Mouse (Mus musculus): Measurements from ENCODE around the gene Gpd2. TPM values are rescaled to one million over a fixed set of nuclear protein-coding genes. Genes with fewer than 3 reads are reported as not detected.

The Gpd2 gene
- total and polyA plus RNA-seq, 3 experiments = 6.2 to 42.0 (median 33.3) TPM

GRCm38 (mm10) chr2:57283791-57284190 is 46.4 kb downstream of the Gpd2 start:
- Histone ChIP-seq H3K4me3 (ENCODE audit: low read depth, low read length) (no peak overlapping the region), H3K27me3 (ENCODE audit: insufficient read depth, low read length) (no peaks in the 10 kb centered on the region), H3K4me1 (ENCODE audit: insufficient read depth, low read depth, low read length) (no peaks in the 10 kb centered on the region), H3K9me3 (replicated peaks) (no peaks in the 10 kb centered on the region), H3K36me3 (replicated peaks) (peaks cover 45% of the 10 kb centered on the region)
- DNase-seq (ENCODE audit: low spot score) (no peak), ATAC-seq (ENCODE audit: extremely low read depth, insufficient number of reproducible peaks, low FRiP score, poor library complexity, severe bottlenecking) (no peak)
- no peak for TF ChIP-seq GATA1 (IDR thresholded peaks at IDR 0.05; ENCODE audit: borderline replicate concordance, low read length)
- no peak for TF ChIP-seq GATA2 (IDR thresholded peaks at IDR 0.05; ENCODE audit: borderline replicate concordance, low read depth, low read length)
- no peak for TF ChIP-seq POLR2AphosphoS5 (IDR thresholded peaks at IDR 0.05; ENCODE audit: insufficient replicate concordance, low read depth, low read length)
- TF ChIP-seq TAL1 (conservative IDR thresholded peaks at IDR 0.05; ENCODE audit: low read depth, low read length) = no peak
- TF ChIP-seq CTCF (IDR thresholded peaks at IDR 0.05; ENCODE audit: low read depth, low read length) = no peak

- peaks cover 3% of the 10 kb centered on the region; the same call in 1 of the 2 replicates for H3K4me1 ChIP-seq (ENCODE audit: insufficient read depth, low read depth, low read length)
These were observed 47.8 kb downstream of the Gpd2 start for GRCm38 (mm10) chr2:57285197-57285596.

GRCm38 (mm10) chr2:57287986-57288385 is 50.6 kb downstream of the Gpd2 start:
- DNase-seq (ENCODE audit: low spot score) (no peak), ATAC-seq (ENCODE audit: extremely low read depth, insufficient number of reproducible peaks, low FRiP score, poor library complexity, severe bottlenecking) (no peak)
- H3K9me3 ChIP-seq (replicated peaks) = no peaks in the 10 kb centered on the region
- no peak overlapping the region for H3K4me3 ChIP-seq (ENCODE audit: low read depth, low read length)
- peaks cover 51% of the 10 kb centered on the region for H3K36me3 ChIP-seq (replicated peaks)
- H3K4me1 ChIP-seq (ENCODE audit: insufficient read depth, low read depth, low read length) = peaks cover 3% of the 10 kb centered on the region; the same call in 1 of the 2 replicates
- TF ChIP-seq TAL1 (conservative IDR thresholded peaks at IDR 0.05; ENCODE audit: low read depth, low read length) (no peak), GATA1 (IDR thresholded peaks at IDR 0.05; ENCODE audit: borderline replicate concordance, low read length) (no peak), CTCF (IDR thresholded peaks at IDR 0.05; ENCODE audit: low read depth, low read length) (no peak), POLR2AphosphoS5 (IDR thresholded peaks at IDR 0.05; ENCODE audit: insufficient replicate concordance, low read depth, low read length) (no peak), GATA2 (IDR thresholded peaks at IDR 0.05; ENCODE audit: borderline replicate concordance, low read depth, low read length) (no peak)
- H3K27me3 ChIP-seq (ENCODE audit: insufficient read depth, low read length) = no peaks in the 10 kb centered on the region

More at GRCm38 (mm10) chr2:57285197-57285596, 47.8 kb downstream of the Gpd2 start:
- no peak for TF ChIP-seq CTCF (IDR thresholded peaks at IDR 0.05; ENCODE audit: low read depth, low read length)
- TF ChIP-seq POLR2AphosphoS5 (IDR thresholded peaks at IDR 0.05; ENCODE audit: insufficient replicate concordance, low read depth, low read length) = no peak
- no peak for TF ChIP-seq GATA2 (IDR thresholded peaks at IDR 0.05; ENCODE audit: borderline replicate concordance, low read depth, low read length)
- TF ChIP-seq GATA1 (IDR thresholded peaks at IDR 0.05; ENCODE audit: borderline replicate concordance, low read length) = no peak
- TF ChIP-seq TAL1 (conservative IDR thresholded peaks at IDR 0.05; ENCODE audit: low read depth, low read length) = no peak
- no peak overlapping the region for H3K4me3 ChIP-seq (ENCODE audit: low read depth, low read length)
- H3K27me3 ChIP-seq (ENCODE audit: insufficient read depth, low read length) = no peaks in the 10 kb centered on the region
- H3K9me3 ChIP-seq (replicated peaks) = no peaks in the 10 kb centered on the region
- ATAC-seq (ENCODE audit: extremely low read depth, insufficient number of reproducible peaks, low FRiP score, poor library complexity, severe bottlenecking) (no peak), DNase-seq (ENCODE audit: low spot score) (no peak)
- H3K36me3 ChIP-seq (replicated peaks) = peaks cover 44% of the 10 kb centered on the region

- H3K4me3 ChIP-seq (ENCODE audit: low read depth, low read length) = no peak overlapping the region
- ATAC-seq (ENCODE audit: extremely low read depth, insufficient number of reproducible peaks, low FRiP score, poor library complexity, severe bottlenecking) = no peak
These were observed 56.1 kb downstream of the Gpd2 start for GRCm38 (mm10) chr2:57293571-57293970.

GRCm38 (mm10) chr2:57296069-57296468 is 58.6 kb downstream of the Gpd2 start:
- no peak for TF ChIP-seq GATA1 (IDR thresholded peaks at IDR 0.05; ENCODE audit: borderline replicate concordance, low read length)
- no peak for TF ChIP-seq CTCF (IDR thresholded peaks at IDR 0.05; ENCODE audit: low read depth, low read length)
- TF ChIP-seq POLR2AphosphoS5 (IDR thresholded peaks at IDR 0.05; ENCODE audit: insufficient replicate concordance, low read depth, low read length) = no peak
- no peak for TF ChIP-seq TAL1 (conservative IDR thresholded peaks at IDR 0.05; ENCODE audit: low read depth, low read length)
- TF ChIP-seq GATA2 (IDR thresholded peaks at IDR 0.05; ENCODE audit: borderline replicate concordance, low read depth, low read length) = no peak
- Histone ChIP-seq H3K36me3 (replicated peaks) (peaks cover 34% of the 10 kb centered on the region), H3K27me3 (ENCODE audit: insufficient read depth, low read length) (no peaks in the 10 kb centered on the region), H3K4me1 (ENCODE audit: insufficient read depth, low read depth, low read length) (no peaks in the 10 kb centered on the region), H3K9me3 (replicated peaks) (no peaks in the 10 kb centered on the region), H3K4me3 (ENCODE audit: low read depth, low read length) (no peak overlapping the region)
- no peak for ATAC-seq (ENCODE audit: extremely low read depth, insufficient number of reproducible peaks, low FRiP score, poor library complexity, severe bottlenecking)
- no peak for DNase-seq (ENCODE audit: low spot score)

More at GRCm38 (mm10) chr2:57293571-57293970, 56.1 kb downstream of the Gpd2 start:
- H3K4me1 ChIP-seq (ENCODE audit: insufficient read depth, low read depth, low read length) = peaks cover 3% of the 10 kb centered on the region; the same call in 1 of the 2 replicates
- TF ChIP-seq TAL1 (conservative IDR thresholded peaks at IDR 0.05; ENCODE audit: low read depth, low read length) (no peak), POLR2AphosphoS5 (IDR thresholded peaks at IDR 0.05; ENCODE audit: insufficient replicate concordance, low read depth, low read length) (no peak)
- no peak for DNase-seq (ENCODE audit: low spot score)
- H3K36me3 ChIP-seq (replicated peaks) = peaks cover 37% of the 10 kb centered on the region
- H3K27me3 ChIP-seq (ENCODE audit: insufficient read depth, low read length) = no peaks in the 10 kb centered on the region
- H3K9me3 ChIP-seq (replicated peaks) = no peaks in the 10 kb centered on the region

- no peak for TF ChIP-seq CTCF (IDR thresholded peaks at IDR 0.05; ENCODE audit: low read depth, low read length)
- no peak for TF ChIP-seq GATA1 (IDR thresholded peaks at IDR 0.05; ENCODE audit: borderline replicate concordance, low read length)
- TF ChIP-seq POLR2AphosphoS5 (IDR thresholded peaks at IDR 0.05; ENCODE audit: insufficient replicate concordance, low read depth, low read length) = no peak
- Histone ChIP-seq H3K36me3 (replicated peaks) (peaks cover 27% of the 10 kb centered on the region), H3K4me3 (ENCODE audit: low read depth, low read length) (no peak overlapping the region), H3K9me3 (replicated peaks) (no peaks in the 10 kb centered on the region), H3K4me1 (ENCODE audit: insufficient read depth, low read depth, low read length) (no peaks in the 10 kb centered on the region), H3K27me3 (ENCODE audit: insufficient read depth, low read length) (no peaks in the 10 kb centered on the region)
- ATAC-seq (ENCODE audit: extremely low read depth, insufficient number of reproducible peaks, low FRiP score, poor library complexity, severe bottlenecking) (no peak), DNase-seq (ENCODE audit: low spot score) (no peak)
These were observed 59.8 kb downstream of the Gpd2 start for GRCm38 (mm10) chr2:57297226-57297625.

- Histone ChIP-seq H3K27me3 (ENCODE audit: insufficient read depth, low read length) (no peaks in the 10 kb centered on the region), H3K36me3 (replicated peaks) (peaks cover 44% of the 10 kb centered on the region), H3K4me1 (ENCODE audit: insufficient read depth, low read depth, low read length) (no peaks in the 10 kb centered on the region), H3K9me3 (replicated peaks) (no peaks in the 10 kb centered on the region), H3K4me3 (ENCODE audit: low read depth, low read length) (no peak overlapping the region)
- no peak for DNase-seq (ENCODE audit: low spot score)
- TF ChIP-seq CTCF (IDR thresholded peaks at IDR 0.05; ENCODE audit: low read depth, low read length) = no peak
- no peak for ATAC-seq (ENCODE audit: extremely low read depth, insufficient number of reproducible peaks, low FRiP score, poor library complexity, severe bottlenecking)
These were observed 64.1 kb downstream of the Gpd2 start for GRCm38 (mm10) chr2:57301539-57301938.

Measured in G1E (cell line).